Mouse (Mus musculus) heart, embryonic 14.5 days (tissue): ENCODE measurements around the gene Entr1. TPM values are rescaled to one million over a fixed set of nuclear protein-coding genes. Genes with fewer than 3 reads are reported as not detected.
A peak's percentile ranks its signal among the peaks of the same experiment; 100 is the strongest.

Experiments
- ATAC-seq: fragments of 200-750 bp; cut with Nextera tagmentation; 2 replicates; pipeline ENCODE4 v1.8.0; 2017; ENCODE audit warnings: low read depth, moderate TSS enrichment; ENCODE audit not compliant: insufficient number of reproducible peaks, insufficient read depth, low FRiP score
- H3K27ac ChIP-seq, 2 experiments: fragments of 200-500 bp in 1 of 2; fragments of 300-500 bp in 1 of 2; sonication (generic) in 1 of 2; replicated peaks in 1 of 2; 2 replicates each; pipeline ENCODE4 v1.5.1; 2012 to 2014; ENCODE audit warnings: low read depth in 2 of 2, low read length in 2 of 2, control low read depth in 1 of 2, mild to moderate bottlenecking in 1 of 2, mixed read lengths in 1 of 2; ENCODE audit not compliant: control insufficient read depth in 1 of 2, insufficient read depth in 1 of 2
- H3K27me3 ChIP-seq: fragments of 300-500 bp; sonication (generic); 2 replicates; pipeline ENCODE4 v1.6.1; 2014; ENCODE audit warnings: mild to moderate bottlenecking, low read length, control low read depth; ENCODE audit not compliant: control insufficient read depth, insufficient read depth
- H3K36me3 ChIP-seq: fragments of 300-500 bp; sonication (generic); 2 replicates; pipeline ENCODE4 v1.6.1; 2014; ENCODE audit warnings: mild to moderate bottlenecking, control low read depth, low read length, mixed read lengths; ENCODE audit not compliant: control insufficient read depth, insufficient read depth
- H3K4me1 ChIP-seq, 2 experiments: fragments of 200-500 bp in 1 of 2; fragments of 300-500 bp in 1 of 2; sonication (generic) in 1 of 2; 2 replicates each; pipeline ENCODE4 v1.6.1; 2012 to 2014; ENCODE audit warnings: low read length in 2 of 2, control low read depth in 1 of 2, mixed read lengths in 1 of 2; ENCODE audit not compliant: control insufficient read depth in 2 of 2, insufficient read depth in 2 of 2
- H3K4me2 ChIP-seq: fragments of 300-500 bp; sonication (generic); 2 replicates; pipeline ENCODE4 v1.6.1; 2014; ENCODE audit warnings: mild to moderate bottlenecking, low read length
- H3K4me3 ChIP-seq, 2 experiments: fragments of 200-500 bp in 1 of 2; fragments of 300-500 bp in 1 of 2; sonication (generic) in 1 of 2; 2 replicates each; pipeline ENCODE4 v1.5.1; 2012 to 2014; ENCODE audit warnings: low read length in 2 of 2, mild to moderate bottlenecking in 2 of 2, control low read depth in 1 of 2, low read depth in 1 of 2, moderate library complexity in 1 of 2; ENCODE audit not compliant: control insufficient read depth in 1 of 2, insufficient read depth in 1 of 2
- H3K9ac ChIP-seq: fragments of 300-500 bp; sonication (generic); 2 replicates; pipeline ENCODE4 v1.6.1; 2014; ENCODE audit warnings: mild to moderate bottlenecking, low read length
- H3K9me3 ChIP-seq: fragments of 300-500 bp; sonication (generic); 2 replicates; pipeline ENCODE4 v1.6.1; 2016; ENCODE audit warnings: low read length, control low read depth; ENCODE audit not compliant: control insufficient read depth
- WGBS: fragments of 180-500 bp; shearing (Covaris S2); extraction: QIAGEN DNeasy Blood & Tissue Kit; methylation state at CpG from one replicate; pipeline ENCODE4 v1.1.7; 2014; 5-methylcytosine and 5-hydroxymethylcytosine counted together
- polyA plus RNA-seq: library from polyadenylated mRNA; unstranded; fragments of >200 nt; fragmentation: Nextera tagmentation; extraction: Ambion mirVana; gene quantifications from 2 replicates; pipeline ENCODE4 v1.2.1, GENCODE M21; 2014

Gene Entr1
- polyA plus RNA-seq, 1 experiment from 2014 or later = 75.6 TPM

GRCm38 (mm10) chr2:26342609-26343490 lies 46.3 kb downstream of the Entr1 start:
- no peaks in the 10 kb centered on the region for H3K27me3 ChIP-seq
- no peak overlapping the region for H3K4me3 ChIP-seq
- peaks cover 51% of the 10 kb centered on the region in 2 experiments for H3K4me1 ChIP-seq
- WGBS = 48% methylated on average over 11 of the region's 11 CpGs
- H3K9ac ChIP-seq = peak overlapping the region; percentile 23; the same call in 1 of the 2 replicates
- H3K4me2 ChIP-seq = peak overlapping the region; percentile 22
- peaks cover 61% of the 10 kb centered on the region for H3K36me3 ChIP-seq
- no peaks in the 10 kb centered on the region for H3K9me3 ChIP-seq
- H3K27ac ChIP-seq = peak overlapping the region; percentile 93 to 98
- ATAC-seq = peak; percentile 15; the same call in 1 of the 2 replicates

GRCm38 (mm10) chr2:26342044-26342443 lies 47.1 kb downstream of the Entr1 start:
- Histone ChIP-seq H3K9me3 (no peaks in the 10 kb centered on the region), H3K27me3 (no peaks in the 10 kb centered on the region), H3K27ac (peak overlapping the region; percentile 93 to 98), H3K4me1 (peaks cover 51% of the 10 kb centered on the region in 2 experiments), H3K36me3 (peaks cover 53% of the 10 kb centered on the region), H3K4me3 (no peak overlapping the region), H3K4me2 (peak overlapping the region; percentile 55), H3K9ac (peak overlapping the region; percentile 62)
- 18% methylated on average over 10 of the region's 10 CpGs for WGBS
- peak; percentile 75 for ATAC-seq

- Histone ChIP-seq H3K4me3 (no peak overlapping the region), H3K27ac (peak overlapping the region; percentile 93 to 98), H3K27me3 (no peaks in the 10 kb centered on the region), H3K4me1 (peaks cover 51% of the 10 kb centered on the region in 2 experiments), H3K9ac (peak overlapping the region; percentile 62), H3K36me3 (peaks cover 48% of the 10 kb centered on the region), H3K9me3 (no peaks in the 10 kb centered on the region), H3K4me2 (peak overlapping the region; percentile 55)
- 9% methylated on average over 2 of the region's 2 CpGs for WGBS
- ATAC-seq = peak; percentile 34
These were observed 47.6 kb downstream of the Entr1 start for GRCm38 (mm10) chr2:26341510-26341981.

- Histone ChIP-seq H3K27ac (peak overlapping the region; percentile 61 to 98), H3K9ac (peak overlapping the region; percentile 52), H3K9me3 (no peaks in the 10 kb centered on the region), H3K4me3 (no peak overlapping the region), H3K36me3 (peaks cover 25% of the 10 kb centered on the region), H3K4me1 (peaks cover 51% of the 10 kb centered on the region in 2 experiments), H3K27me3 (no peaks in the 10 kb centered on the region), H3K4me2 (peak overlapping the region; percentile 46)
- WGBS = 48% methylated on average over 5 of the region's 5 CpGs
- ATAC-seq = peak; percentile 20; the same call in 1 of the 2 replicates
These were observed 49.9 kb downstream of the Entr1 start for GRCm38 (mm10) chr2:26339204-26339551.

GRCm38 (mm10) chr2:26338302-26339203 lies 50.6 kb downstream of the Entr1 start:
- Histone ChIP-seq H3K36me3 (peaks cover 19% of the 10 kb centered on the region), H3K9ac (no peak overlapping the region), H3K9me3 (no peaks in the 10 kb centered on the region), H3K4me2 (no peak overlapping the region), H3K4me3 (no peak overlapping the region), H3K4me1 (peaks cover 51% of the 10 kb centered on the region in 2 experiments), H3K27me3 (no peaks in the 10 kb centered on the region), H3K27ac (peak overlapping the region; percentile 31 to 98; a peak in 3 of 4 replicates)
- no peak for ATAC-seq
- 82% methylated on average over 8 of the region's 13 CpGs for WGBS

Other genes with a start within 250 kb of the Entr1 start
- 0.09 TPM in 1 of 2 replicates, not detected in the other for gene Lhx3, start 181.0 kb downstream of the Entr1 start, polyA plus RNA-seq
- gene Qsox2, start 151.8 kb downstream of the Entr1 start, polyA plus RNA-seq = 10.4 and 11.8 TPM in 2 replicates
- 0.16 and 0.24 TPM in 2 replicates for gene Ccdc187, start 94.8 kb downstream of the Entr1 start, polyA plus RNA-seq
- gene Gpsm1, start 73.8 kb downstream of the Entr1 start, polyA plus RNA-seq = 36.5 and 36.9 TPM in 2 replicates
- gene Dnlz, start 37.2 kb downstream of the Entr1 start, polyA plus RNA-seq = 27.5 and 30.8 TPM in 2 replicates
- gene Card9, start 28.4 kb downstream of the Entr1 start, polyA plus RNA-seq = 0.57 and 0.61 TPM in 2 replicates
- gene Snapc4, start 8.7 kb downstream of the Entr1 start, polyA plus RNA-seq = 15.8 and 18.3 TPM in 2 replicates
- 108 and 111 TPM in 2 replicates for gene Pmpca, start within 50 bp of the Entr1 start, polyA plus RNA-seq
- gene Inpp5e, start 19.9 kb upstream of the Entr1 start, polyA plus RNA-seq = 13.3 and 16.7 TPM in 2 replicates
- gene Sec16a, start 55.9 kb upstream of the Entr1 start, polyA plus RNA-seq = 19.4 TPM in 2 replicates
- 21.2 and 21.6 TPM in 2 replicates for gene Notch1, start 127.3 kb upstream of the Entr1 start, polyA plus RNA-seq
- gene Egfl7, start 190.7 kb upstream of the Entr1 start, polyA plus RNA-seq = 161 and 177 TPM in 2 replicates
- not detected in 2 replicates for gene Gm20532, start 197.3 kb upstream of the Entr1 start, polyA plus RNA-seq
- gene Agpat2, start 215.1 kb upstream of the Entr1 start, polyA plus RNA-seq = 24.0 and 24.7 TPM in 2 replicates
- 13.3 and 15.2 TPM in 2 replicates for gene Fam69b, start 239.1 kb upstream of the Entr1 start, polyA plus RNA-seq